Mouse (Mus musculus): ENCODE measurements at regions not wholly inside any gene's neighbourhood (a gene's known extent, or its start where the extent isn't known, plus 50 kb on each side); places are given as distances from the start of the nearest gene placed in this dataset.
"Not testable (repeated sequence)": the region's sequence is repeated elsewhere in the genome, so short reads cannot be mapped to it uniquely, and the experiment has no call there.

DNA sequence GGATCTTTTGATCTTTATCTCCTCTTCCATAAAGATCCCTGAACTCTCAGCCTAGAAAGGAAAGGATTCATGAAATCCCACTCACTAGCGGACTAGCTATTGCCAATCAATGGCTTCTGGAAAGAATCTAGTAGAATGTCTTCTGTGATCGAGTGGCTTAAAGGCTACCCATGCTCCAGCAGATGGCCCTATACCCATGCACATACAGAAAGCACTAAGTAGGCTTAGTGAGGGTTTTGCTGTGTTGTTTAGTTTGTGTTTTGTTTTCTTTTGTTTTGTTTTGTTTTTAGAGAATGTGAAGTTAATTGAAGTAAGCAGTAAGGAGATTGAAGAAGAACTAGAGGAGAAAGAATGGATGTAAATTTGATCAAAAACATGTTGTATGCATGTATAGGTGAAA is 187.5 kb downstream of the Kctd12 start:
- ATAC-seq (ENCODE audit: low TSS enrichment), result 0 out of 2 replicates have a peak, but pooled peaks have one; percentile 62

DNA sequence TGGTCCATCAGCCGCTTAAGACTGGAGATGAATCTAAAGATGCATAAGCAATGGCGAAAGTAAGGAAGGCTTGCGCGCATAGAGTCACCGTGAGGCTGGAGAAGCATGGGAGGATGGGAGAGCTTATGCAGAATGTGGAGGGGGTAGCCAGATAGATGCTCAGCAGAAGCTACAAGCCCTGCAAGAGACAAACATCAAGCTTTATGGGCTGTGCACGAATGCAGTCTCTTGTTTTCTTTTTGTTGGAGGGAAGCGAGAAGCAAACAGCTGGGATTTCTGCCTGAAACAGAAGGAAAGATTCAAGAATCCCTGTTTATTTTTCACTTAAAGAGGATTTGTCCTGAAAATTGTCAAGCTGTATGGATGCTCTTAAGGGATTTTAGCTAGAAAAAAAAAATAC is 188.7 kb downstream of the Kctd12 start:
- no peak for ATAC-seq (ENCODE audit: low TSS enrichment)

DNA sequence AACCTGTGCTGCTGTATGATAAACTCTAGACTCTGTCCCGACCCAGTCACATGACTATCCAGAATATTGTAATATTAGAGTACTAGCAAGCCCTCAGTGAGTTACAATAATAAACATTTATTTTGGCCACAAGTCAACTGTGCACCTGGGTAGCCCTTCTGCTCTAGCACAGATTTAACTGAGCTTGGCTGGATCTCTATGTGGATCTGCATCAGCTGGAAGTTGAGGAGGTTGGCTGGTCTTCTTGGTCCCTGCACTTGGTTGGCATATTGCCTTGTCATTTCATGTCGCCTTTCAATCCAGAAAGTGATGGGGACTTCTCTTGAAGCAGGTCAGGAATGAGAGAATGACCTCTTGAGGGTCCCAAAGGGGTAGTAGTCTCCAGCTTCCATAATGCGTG is 191.5 kb downstream of the Kctd12 start:
- no peak for ATAC-seq (ENCODE audit: low TSS enrichment)

DNA sequence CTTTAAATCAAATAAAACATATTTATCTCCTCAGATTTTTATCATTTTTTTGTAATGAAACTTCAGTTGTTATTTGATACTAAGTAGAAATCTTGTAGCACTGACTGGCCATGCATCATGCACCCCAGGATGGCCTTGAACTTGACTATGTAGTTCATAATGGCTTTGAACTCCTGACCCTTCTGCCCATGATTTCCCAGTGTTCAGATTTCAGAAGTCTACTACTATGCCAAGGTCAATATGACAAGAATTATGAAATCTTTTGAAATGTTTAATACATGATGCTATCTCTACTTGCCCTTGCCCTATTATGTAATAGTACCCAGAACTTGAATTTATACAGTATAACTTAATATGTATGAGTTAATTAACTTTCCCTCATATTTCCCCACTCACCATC is 200.2 kb downstream of the Kctd12 start:
- ATAC-seq (ENCODE audit: low TSS enrichment), result no peak

DNA sequence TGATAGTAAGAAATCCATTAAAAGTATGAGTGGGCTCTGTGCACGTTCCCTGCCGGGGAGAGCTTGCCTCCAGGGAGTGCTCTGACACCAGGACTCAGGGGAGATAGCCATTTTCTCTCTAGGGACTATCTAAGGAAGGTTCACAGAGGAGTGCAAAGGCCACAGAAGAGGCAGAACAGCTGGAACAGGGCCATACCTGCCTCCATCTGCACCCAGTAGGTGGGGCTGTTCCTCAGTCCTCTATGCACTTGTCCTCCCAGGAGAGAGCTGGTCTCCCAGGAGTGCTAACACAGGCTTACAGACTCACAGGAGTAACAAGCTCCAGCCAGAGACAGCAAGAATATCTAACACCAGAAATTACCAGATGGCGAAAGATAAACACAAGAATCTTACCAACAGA is 212.7 kb downstream of the Kctd12 start:
- no peak for ATAC-seq (ENCODE audit: low TSS enrichment)

DNA sequence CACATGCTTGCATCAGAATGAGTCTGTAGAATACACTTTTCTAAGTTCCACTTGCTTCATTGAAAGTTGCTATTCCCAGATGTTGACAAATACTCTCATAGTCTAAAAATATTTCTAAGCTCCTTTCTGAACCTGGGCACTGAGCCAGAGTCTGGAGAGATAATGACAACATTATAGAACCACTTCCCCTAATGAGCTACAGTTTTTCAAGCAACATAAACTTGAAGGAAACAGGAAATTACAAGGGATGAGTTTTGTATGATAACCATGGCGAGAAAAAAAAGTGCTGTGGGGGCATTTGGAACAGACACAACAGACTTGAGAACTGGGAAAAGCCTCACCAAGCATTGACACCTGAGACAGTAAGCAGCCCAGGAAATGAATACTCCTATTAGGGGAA is 233.8 kb downstream of the Kctd12 start:
- no peak for ATAC-seq (ENCODE audit: low TSS enrichment)

DNA sequence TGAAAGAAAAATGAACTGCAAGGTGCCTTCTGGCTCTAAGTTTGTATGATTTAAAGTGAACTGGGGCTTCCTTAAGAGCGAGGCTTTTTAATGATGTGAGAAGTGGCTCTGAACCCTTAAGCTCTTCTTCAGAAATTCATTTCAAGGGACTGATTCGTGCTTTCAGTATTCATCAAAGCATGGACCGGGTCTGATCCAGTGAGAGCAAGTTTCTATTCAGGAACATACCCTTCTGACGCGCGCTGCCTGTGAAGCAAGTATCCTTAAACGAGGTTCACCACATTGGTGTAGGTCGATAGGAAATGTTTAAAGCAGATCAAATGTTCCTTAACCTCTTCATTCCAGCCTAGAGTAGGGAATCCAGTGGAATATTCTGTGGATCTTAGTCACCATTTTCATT is 240.1 kb downstream of the Kctd12 start:
- no peak for ATAC-seq (ENCODE audit: low TSS enrichment)

DNA sequence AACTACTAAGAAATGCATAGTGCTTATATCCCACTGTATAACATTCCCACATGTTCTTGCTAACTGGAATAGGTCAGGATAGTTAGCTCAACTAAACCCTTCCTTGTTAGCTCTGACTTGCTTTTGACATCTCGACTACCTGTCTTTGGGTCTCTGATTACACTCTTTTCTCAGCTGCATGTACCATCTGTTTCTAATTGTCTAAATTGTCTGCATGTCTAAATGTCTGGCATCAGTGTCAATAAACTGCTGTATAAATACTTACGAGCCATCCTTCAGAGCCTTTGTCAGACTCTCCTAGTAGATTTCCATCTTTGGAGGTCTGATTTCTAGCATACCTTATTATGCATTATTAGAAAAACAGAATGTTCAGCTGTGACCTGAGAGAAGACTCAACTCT is 245.8 kb downstream of the Kctd12 start:
- ATAC-seq (ENCODE audit: low TSS enrichment), result no peak

DNA sequence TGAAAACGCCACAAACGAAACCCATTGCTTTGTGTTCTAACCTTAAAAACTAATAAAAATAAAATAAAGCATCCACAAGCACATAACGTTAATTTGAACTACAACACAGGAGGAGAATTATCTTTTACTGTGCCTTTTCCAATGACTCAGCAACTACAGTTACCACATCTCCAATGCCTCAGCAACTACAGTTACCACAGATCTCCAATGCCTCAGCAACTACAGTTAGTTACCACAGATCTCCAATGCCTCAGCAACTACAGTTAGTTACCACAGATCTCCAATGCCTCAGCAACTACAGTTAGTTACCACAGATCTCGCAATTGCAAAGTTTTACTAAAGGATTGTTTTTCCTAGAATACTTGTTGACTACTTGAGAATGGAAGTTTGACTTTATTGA is 248.7 kb downstream of the Kctd12 start:
- not testable (repeated sequence) for ATAC-seq (ENCODE audit: low TSS enrichment)

DNA sequence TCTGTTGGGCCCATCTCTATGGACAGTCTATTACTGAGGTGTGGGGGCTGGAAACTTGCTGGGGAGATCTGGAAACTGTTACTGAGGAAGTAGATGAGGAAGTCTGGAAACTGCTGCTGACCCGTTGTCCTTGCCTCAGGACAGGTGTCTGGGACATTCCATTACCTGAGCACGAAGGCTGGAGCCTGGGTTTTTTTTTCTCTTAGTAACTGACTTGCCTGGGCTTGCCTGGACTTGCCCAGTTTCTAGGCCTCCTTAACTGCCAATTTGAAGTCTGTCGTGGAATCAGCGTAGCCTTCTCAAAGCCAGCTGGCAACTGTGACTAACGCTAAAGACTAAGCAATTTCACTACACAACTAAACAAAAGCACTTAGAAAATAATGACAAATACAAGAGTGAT is 250.7 kb downstream of the Kctd12 start:
- ATAC-seq (ENCODE audit: low TSS enrichment), result no peak

DNA sequence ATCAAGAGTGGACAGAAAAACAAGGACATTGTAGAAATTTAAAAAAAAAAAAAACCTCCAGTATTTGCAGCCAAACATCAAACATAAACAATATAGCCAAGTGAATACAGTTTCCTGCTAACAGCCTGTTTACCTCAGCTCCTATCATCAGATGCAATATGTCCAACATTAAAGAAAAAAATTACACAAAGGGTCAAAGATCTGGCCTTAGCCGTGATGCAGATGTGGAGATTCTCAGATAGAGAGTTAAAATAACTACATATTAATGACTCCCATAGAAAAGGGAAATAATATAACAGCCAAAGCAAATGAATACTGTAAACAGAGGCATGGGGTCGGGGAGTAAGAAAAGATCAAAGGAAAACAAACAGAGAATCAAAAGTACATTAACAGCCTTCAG is 259.8 kb downstream of the Kctd12 start:
- no peak for ATAC-seq (ENCODE audit: low TSS enrichment)

DNA sequence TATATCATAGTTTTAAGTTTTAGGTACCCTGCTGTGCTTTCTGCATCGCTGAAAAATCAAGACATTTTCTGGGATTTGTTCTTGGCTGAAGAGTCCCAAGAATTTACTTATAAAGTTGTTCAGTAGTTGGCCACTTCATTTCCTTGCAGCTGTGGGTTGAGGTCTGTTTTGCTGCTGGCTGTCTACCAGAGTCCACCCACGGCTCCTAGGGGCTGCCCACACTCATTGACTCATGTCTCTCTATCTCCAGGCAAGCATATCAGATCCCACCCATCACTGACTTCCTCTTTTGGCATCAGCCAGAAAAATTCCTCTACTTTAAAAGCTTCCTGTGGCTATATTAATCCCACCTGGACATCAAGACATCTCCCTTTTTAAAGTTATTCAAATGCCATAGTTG is 263.9 kb downstream of the Kctd12 start:
- ATAC-seq (ENCODE audit: low TSS enrichment), result peak; percentile 88

DNA sequence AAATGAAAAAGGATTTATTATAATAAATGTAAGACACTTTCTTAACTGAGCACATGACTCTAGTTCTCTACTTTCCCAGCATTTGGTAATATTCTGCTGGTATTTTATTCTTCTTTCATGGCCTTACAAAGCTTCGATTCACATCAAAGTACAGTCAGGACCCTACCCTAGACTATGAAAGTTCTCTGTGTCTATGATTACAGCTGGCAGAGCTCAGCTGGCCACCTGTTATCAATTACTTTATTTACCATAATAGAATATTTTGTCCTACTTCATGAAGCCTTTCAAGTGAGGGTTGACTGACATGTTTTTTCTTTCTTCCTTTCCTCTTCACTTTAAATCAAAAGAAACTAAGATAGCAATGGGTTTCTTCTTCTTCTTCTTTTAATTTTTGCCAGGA is 269.8 kb downstream of the Kctd12 start:
- no peak for ATAC-seq (ENCODE audit: low TSS enrichment)

DNA sequence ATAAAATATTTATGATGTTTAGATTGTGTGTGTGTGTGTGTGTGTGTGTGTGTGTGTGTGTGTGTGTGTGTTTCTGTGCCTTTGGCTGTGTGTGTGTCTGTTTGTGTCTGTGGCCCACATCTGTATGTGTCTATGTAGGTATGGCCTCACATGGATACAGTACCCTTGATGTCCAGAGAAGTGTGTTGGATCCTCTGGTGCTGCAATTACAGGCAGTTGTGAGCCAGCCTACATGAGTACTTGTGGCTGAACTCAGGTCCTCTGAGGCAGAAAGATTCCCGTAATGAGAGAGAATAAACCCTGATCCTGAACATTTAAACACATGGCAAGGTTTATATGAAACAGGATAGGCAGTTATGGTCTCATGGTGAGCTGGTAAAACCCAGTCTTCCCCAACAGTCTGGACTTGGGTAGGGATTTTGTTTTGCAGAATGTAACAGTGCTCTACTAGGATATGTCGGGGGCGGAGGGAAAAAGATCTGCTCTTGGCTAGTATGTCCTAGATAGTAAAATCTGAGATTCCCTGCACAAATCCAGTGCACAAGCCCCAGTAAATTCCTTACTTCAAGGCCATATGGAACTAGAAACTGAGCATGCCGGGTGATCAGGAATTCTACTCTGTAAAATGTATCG is 275.6 kb downstream of the Kctd12 start:
- peak; percentile 97 for ATAC-seq (ENCODE audit: low TSS enrichment)

DNA sequence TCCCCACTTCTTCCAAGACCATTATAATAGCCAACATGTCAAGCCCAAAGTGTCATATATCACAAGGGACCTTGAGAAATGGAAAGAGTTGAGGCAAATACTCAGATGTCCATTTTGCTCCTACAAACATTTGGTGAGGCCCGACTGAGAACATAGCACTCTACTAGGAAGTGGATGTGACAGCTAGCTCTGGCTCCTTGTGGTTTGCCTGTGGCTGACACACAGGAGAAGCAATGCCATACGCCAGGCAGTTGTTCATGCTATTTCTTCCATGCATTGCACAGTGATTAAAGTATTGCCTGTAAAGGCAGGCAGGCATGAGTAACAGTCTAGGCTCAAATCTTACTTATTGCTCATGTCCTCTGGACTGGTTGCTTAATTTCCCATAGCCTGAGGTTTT is 281.3 kb downstream of the Kctd12 start:
- ATAC-seq (ENCODE audit: low TSS enrichment), result no peak

DNA sequence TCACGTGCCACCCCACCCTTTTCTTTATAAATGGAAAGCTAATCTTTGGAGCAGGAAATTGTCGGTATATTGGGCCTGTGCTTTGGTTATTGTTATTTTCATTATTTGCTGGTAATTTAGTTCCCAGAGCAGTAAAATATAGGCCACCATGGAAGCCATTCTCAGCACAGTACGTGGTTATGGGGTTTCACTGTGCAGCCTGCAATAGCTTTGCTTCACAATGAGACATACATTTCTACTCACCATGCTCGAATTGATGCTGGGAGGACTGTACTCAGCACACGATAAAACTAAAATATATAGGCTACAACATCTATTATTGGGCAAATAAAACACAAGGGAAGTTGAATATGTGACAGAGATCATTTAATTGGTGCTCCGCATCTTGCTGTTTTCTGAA is 282.0 kb downstream of the Kctd12 start:
- no peak for ATAC-seq (ENCODE audit: low TSS enrichment)

DNA sequence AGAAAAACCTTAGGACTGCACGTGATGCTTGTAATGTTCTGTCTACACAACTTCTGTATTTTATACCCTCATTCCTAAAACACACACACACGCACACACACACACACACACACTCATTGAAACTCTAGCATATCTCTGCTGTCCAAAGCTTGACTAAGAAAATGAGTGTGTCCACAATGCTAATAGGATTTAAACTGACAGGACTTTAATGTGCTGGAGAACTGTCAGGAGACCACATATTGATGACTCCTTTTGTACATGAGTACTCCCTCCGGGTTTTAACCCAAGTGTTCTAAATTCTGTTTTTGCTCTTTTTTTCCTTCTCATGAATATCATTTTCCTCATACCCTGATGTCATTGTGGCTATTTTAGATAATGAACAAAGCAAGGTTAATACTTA is 283.4 kb downstream of the Kctd12 start:
- no peak for ATAC-seq (ENCODE audit: low TSS enrichment)

DNA sequence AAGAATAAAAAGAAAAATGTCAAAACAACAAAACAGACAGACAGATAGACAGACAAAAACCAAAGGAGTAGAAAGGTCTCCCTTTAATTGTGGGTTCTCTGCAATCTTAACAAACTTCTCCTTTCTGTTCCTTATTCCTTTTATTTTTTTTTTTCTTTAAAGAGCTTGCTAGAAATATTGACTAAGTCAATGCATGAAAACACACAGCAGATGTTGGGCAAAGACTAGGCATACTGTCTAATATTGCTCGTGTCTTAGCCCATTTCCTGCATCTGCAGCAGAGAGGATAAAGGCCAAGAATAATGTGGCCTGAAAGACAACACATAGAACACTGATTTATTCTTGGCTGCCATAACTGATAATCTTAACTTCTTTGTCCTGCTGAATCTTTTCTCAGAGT is 295.6 kb downstream of the Kctd12 start:
- no peak for ATAC-seq (ENCODE audit: low TSS enrichment)

DNA sequence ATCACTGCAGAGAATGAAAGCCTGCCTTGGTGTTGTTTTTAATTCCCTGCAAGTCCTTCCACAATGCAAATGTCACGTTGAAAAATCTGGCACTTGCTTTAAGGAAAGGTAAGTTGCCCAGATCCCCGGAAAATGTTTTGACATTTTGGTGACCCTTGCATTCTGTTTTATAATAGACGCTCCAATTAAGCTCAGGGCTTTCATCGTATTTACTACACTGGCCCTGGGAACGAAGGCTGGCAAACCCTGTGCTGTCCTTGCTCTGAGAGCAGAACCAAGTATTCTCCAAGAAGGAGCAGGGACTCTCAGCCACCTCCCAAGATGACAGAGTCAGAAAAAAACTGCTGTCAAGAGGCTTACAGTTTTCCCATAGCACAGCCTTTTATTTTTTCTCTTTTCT is 305.9 kb downstream of the Kctd12 start:
- ATAC-seq (ENCODE audit: low TSS enrichment), result 0 out of 2 replicates have a peak, but pooled peaks have one; percentile 47

DNA sequence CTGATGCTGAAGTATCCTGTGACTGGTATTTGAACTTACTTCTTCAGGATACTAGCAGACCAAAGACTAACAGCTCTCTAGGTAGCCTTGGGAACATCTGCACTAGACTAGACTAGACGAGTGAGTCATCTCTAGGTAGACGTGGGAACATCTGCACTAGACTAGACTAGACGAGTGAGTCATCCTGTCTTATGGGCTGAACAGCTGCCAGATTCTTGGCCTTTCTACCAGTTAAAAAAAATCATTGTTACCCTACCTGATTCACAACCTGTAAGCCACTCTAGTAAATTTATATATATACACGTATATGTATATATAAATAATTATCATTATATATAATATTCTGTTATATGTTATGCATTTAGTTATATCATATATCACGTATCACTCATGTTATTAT is 307.8 kb downstream of the Kctd12 start:
- ATAC-seq (ENCODE audit: low TSS enrichment), result no peak

DNA sequence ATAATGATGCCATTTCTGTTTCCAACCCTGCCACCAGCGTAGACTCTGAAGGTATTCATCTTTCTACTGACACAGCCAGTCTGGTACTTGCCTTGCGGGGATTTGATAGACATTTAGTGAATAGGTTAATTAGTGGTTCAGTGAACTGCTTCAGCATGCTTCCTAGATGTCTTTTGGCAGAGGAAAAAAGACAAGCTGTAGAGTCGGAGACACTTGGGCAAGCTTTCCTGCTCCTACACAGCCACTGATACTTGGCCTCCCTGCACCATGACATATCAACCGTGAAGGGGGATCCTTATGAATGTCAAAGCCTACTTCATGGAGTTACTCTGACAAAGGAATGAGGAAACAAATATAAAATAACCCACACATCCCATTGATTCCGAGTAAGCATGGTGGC is 308.7 kb downstream of the Kctd12 start:
- no peak for ATAC-seq (ENCODE audit: low TSS enrichment)

DNA sequence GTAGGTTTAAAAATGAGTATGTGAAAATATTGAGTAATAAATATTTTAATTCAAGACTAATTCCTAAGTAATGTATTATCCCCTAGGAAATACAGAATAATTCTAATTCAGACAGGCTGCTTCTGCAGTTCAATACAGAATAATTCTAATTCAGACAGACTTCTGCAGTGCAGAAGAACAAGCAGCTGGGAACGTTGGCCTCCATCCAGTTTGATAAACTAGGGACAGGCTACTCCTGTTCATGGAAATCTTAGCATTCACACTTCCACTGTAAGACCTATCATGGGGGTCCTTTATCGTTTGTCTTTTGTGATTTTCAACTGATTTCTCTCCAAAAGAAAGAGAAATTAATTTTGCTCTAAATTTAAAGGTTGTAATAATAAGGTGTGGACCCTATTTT is 319.2 kb downstream of the Kctd12 start:
- ATAC-seq (ENCODE audit: low TSS enrichment), result no peak

DNA sequence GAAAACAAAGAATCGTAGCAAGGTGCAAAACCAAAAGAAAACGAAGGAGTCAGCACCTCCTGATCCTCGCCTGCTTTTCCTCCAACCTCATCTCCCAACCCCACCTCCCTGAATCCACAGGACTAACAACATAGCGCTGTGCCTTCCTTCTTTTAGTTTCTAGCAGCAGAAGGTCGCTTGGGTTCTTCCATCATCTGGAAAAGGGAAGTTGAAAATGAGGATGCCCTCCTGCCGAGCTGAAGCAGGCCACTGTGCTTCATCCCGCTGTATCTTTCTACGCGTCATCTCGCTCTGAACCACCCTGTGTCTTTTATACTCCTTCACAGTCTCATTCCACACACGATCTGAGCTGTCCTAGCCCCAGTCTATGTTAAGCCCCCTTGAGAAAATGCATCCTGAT is 322.1 kb downstream of the Kctd12 start:
- no peak for ATAC-seq (ENCODE audit: low TSS enrichment)

DNA sequence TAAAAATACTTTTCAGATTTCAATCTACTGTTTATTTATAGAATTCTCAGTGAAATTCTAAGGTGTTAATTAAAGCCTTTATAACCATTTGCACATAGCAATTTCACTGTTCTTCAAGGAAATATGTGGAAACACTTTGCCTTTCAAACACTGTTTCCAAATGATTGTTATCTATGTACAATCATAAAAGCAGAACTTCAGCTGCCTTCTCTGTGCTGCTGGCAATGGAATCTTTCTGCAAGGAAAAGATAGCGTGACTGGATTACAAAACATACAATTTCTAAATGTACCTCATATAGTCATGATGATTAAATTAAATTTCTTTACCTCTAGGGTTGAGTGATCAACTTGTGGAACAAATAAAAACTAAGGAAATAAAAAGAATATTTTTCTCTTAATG is 326.2 kb downstream of the Kctd12 start:
- ATAC-seq (ENCODE audit: low TSS enrichment), result no peak

DNA sequence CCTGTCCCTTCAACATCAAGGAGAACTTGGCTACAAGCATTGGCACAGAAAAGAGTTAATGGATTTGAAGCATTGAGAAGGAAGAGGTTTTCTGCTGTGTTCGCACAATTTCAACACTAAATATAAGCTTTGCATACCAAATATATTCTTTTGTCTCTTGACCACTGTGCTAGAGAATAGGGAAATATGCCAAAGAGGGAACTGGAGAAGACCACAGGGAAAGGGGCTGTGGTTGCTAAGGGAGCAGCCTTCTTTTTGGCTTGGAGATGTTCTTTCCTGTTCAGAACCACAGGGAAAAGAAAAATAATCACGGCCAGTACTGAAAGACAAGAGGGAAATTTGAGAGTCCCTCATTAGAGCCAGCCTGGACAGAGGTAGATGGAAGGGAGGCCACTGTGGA is 352.8 kb downstream of the Kctd12 start:
- ATAC-seq (ENCODE audit: low TSS enrichment), result no peak

All from frontal cortex, adult (tissue).